In genomic region chr6:32049951-32050345, GRCm38 (mm10) we compare ENCODE assay signal across 32 mouse cellular contexts. TPM values are rescaled to one million over a fixed set of nuclear protein-coding genes. Genes with fewer than 3 reads are reported as not detected.
"Had no signal": no experiment of that assay in that cellular context is flagged by ENCODE, and none has a peak within 500 bp of the region (broad histone marks: within the 10 kb centered on the region; RNA-seq: fewer than 3 reads in every experiment).

Gene 1700012A03Rik, plus strand, starts transcription at chr6:32050246.

- H3K9ac ChIP-seq: heart, embryonic 13.5 days; heart, embryonic 15.5 days; hindbrain, embryonic 13.5 days; hindbrain, embryonic 15.5 days; kidney, embryonic 15.5 days; limb, embryonic 13.5 days; limb, embryonic 15.5 days; liver, embryonic 12.5 days; liver, embryonic 14.5 days had no signal

- H3K27ac ChIP-seq: heart, adult 2 months; heart, embryonic 13.5 days; heart, embryonic 15.5 days; hindbrain, embryonic 13.5 days; hindbrain, embryonic 15.5 days; hindbrain, postnatal 0 days; kidney, embryonic 15.5 days; kidney, postnatal 0 days; limb, embryonic 13.5 days; limb, embryonic 15.5 days; liver, embryonic 12.5 days; liver, embryonic 14.5 days had no signal

- DNase-seq: gastrocnemius, postnatal 14 days; gastrocnemius, postnatal 36 days; heart, adult 2 months; heart, postnatal 14 days; heart, postnatal 36 days; kidney, adult 11 months; kidney, adult 2 months; kidney, adult 9 months; kidney, postnatal 14 days; kidney, postnatal 36 days; layer of hippocampus, adult 9-11 months; layer of hippocampus, postnatal 36 days; left cerebral cortex, postnatal 4 days had no signal

- H3K4me1 ChIP-seq: heart, embryonic 13.5 days; heart, embryonic 15.5 days; kidney, embryonic 15.5 days; limb, embryonic 15.5 days; liver, embryonic 12.5 days had no signal

- H3K27me3 ChIP-seq: heart, embryonic 13.5 days; heart, embryonic 15.5 days; hindbrain, embryonic 13.5 days; hindbrain, embryonic 15.5 days; kidney, embryonic 15.5 days; limb, embryonic 13.5 days; limb, embryonic 15.5 days; liver, embryonic 12.5 days had no signal

- H3K36me3 ChIP-seq: heart, embryonic 13.5 days; heart, embryonic 15.5 days; hindbrain, embryonic 13.5 days; hindbrain, embryonic 15.5 days; kidney, embryonic 15.5 days; limb, embryonic 13.5 days; limb, embryonic 15.5 days; liver, embryonic 12.5 days had no signal

- ATAC-seq: hindbrain, postnatal 0 days; intestine, embryonic 16.5 days; liver, embryonic 12.5 days had no signal

- H3K9me3 ChIP-seq: heart, embryonic 13.5 days; heart, embryonic 15.5 days; hindbrain, embryonic 13.5 days; hindbrain, embryonic 15.5 days; kidney, embryonic 15.5 days; limb, embryonic 13.5 days; limb, embryonic 15.5 days; liver, embryonic 12.5 days had no signal

- H3K4me2 ChIP-seq: heart, embryonic 13.5 days; heart, embryonic 15.5 days; hindbrain, embryonic 13.5 days; hindbrain, embryonic 15.5 days; kidney, embryonic 15.5 days; limb, embryonic 13.5 days; limb, embryonic 15.5 days; liver, embryonic 12.5 days had no signal

- H3K4me3 ChIP-seq: heart, adult 2 months; heart, embryonic 13.5 days; heart, embryonic 15.5 days; hindbrain, embryonic 13.5 days; hindbrain, embryonic 15.5 days; kidney, embryonic 15.5 days; limb, embryonic 13.5 days; limb, embryonic 15.5 days; liver, embryonic 12.5 days had no signal

RNA-seq across cellular contexts. Expression of gene 1700012A03Rik, which starts in this region (rescaled TPM):
- polyA plus RNA-seq: heart, adult 2 months; heart, embryonic 13.5 days; heart, embryonic 15.5 days; heart, postnatal 0 days; hindbrain, embryonic 11.5 days; hindbrain, embryonic 13.5 days; hindbrain, embryonic 15.5 days; hindbrain, postnatal 0 days; intestine, embryonic 14.5 days; intestine, embryonic 16.5 days; kidney, embryonic 15.5 days; kidney, postnatal 0 days; large intestine, adult 2 months; limb, embryonic 11.5 days; limb, embryonic 13.5 days; limb, embryonic 15.5 days; liver, adult 2 months; liver, embryonic 12.5 days; liver, embryonic 14.5 days; liver, embryonic 16.5 days had no signal
